Mouse (Mus musculus) C2C12 (cell line): ENCODE measurements around the gene Sfrp5. TPM values are rescaled to one million over a fixed set of nuclear protein-coding genes. Genes with fewer than 3 reads are reported as not detected.

Experiments
- H3K27me3 ChIP-seq: one replicate; pipeline ENCODE4 v1.6.1; 2011; ENCODE audit not compliant: control insufficient read depth, insufficient read depth, insufficient read length
- H3K36me3 ChIP-seq: one replicate; pipeline ENCODE4 v1.6.1; 2011; ENCODE audit not compliant: control insufficient read depth, insufficient read depth
- H3K4me3 ChIP-seq: one replicate; pipeline ENCODE4 v1.5.1; 2011; ENCODE audit warnings: mild to moderate bottlenecking, control low read depth; ENCODE audit not compliant: poor library complexity, insufficient read depth, severe bottlenecking
- H3K79me2 ChIP-seq: one replicate; pipeline ENCODE4 v1.6.1; 2011; ENCODE audit not compliant: control insufficient read depth, insufficient read depth
- H3K79me3 ChIP-seq: one replicate; pipeline ENCODE4 v1.6.1; 2011; ENCODE audit warnings: low read depth, control low read depth
- H3ac ChIP-seq: one replicate; pipeline ENCODE3; 2011; ENCODE audit warnings: low read depth; ENCODE audit not compliant: control insufficient read depth, insufficient read length
- CEBPB ChIP-seq: IDR thresholded peaks from one replicate; pipeline ENCODE4 v1.6.1; 2011; ENCODE audit warnings: low read depth, mild to moderate bottlenecking, control low read depth, moderate library complexity
- CTCF ChIP-seq: IDR thresholded peaks from one replicate; pipeline ENCODE4 v1.5.1; 2011; ENCODE audit not compliant: control insufficient read depth, insufficient read depth, insufficient read length
- FOSL1 ChIP-seq: IDR thresholded peaks from one replicate; pipeline ENCODE4 v1.8.0; 2011; ENCODE audit warnings: mild to moderate bottlenecking, low read length; ENCODE audit not compliant: poor library complexity, insufficient read depth, severe bottlenecking
- MAX ChIP-seq: IDR thresholded peaks from one replicate; pipeline ENCODE4 v1.6.1; 2011; ENCODE audit warnings: mild to moderate bottlenecking, control low read depth
- MYOD1 ChIP-seq: IDR thresholded peaks from one replicate; pipeline ENCODE4 v1.6.1; 2011; ENCODE audit warnings: low read depth; ENCODE audit not compliant: control insufficient read depth, insufficient read length
- MYOG ChIP-seq: IDR thresholded peaks from one replicate; pipeline ENCODE4 v1.6.1; 2011; ENCODE audit not compliant: control insufficient read depth, insufficient read length; ENCODE audit errors: extremely low read depth
- USF1 ChIP-seq: IDR thresholded peaks from one replicate; pipeline ENCODE4 v1.6.1; 2011; ENCODE audit warnings: low read depth, mild to moderate bottlenecking, control low read depth, moderate library complexity
- polyA plus RNA-seq: library from polyadenylated mRNA; unstranded; fragments of >200 nt; fragmentation: generic; extraction: Trizol; gene quantifications from one replicate; pipeline ENCODE4 v1.2.1, GENCODE M21; 2012; ENCODE audit warnings: missing spikeins

Gene Sfrp5
- polyA plus RNA-seq, 1 experiment: not detected

GRCm38 (mm10) chr19:42240881-42241280, 38.8 kb upstream of the Sfrp5 start:
- no peak overlapping the region for H3ac ChIP-seq
- TF ChIP-seq MYOD1 (no peak), CEBPB (no peak), FOSL1 (no peak), MAX (no peak), MYOG (no peak), USF1 (no peak), CTCF (no peak)
- H3K4me3 ChIP-seq: no peak overlapping the region
- H3K36me3 ChIP-seq: no peaks in the 10 kb centered on the region
- H3K79me3 ChIP-seq: no peaks in the 10 kb centered on the region
- peaks cover 35% of the 10 kb centered on the region for H3K27me3 ChIP-seq
- no peaks in the 10 kb centered on the region for H3K79me2 ChIP-seq

DNA sequence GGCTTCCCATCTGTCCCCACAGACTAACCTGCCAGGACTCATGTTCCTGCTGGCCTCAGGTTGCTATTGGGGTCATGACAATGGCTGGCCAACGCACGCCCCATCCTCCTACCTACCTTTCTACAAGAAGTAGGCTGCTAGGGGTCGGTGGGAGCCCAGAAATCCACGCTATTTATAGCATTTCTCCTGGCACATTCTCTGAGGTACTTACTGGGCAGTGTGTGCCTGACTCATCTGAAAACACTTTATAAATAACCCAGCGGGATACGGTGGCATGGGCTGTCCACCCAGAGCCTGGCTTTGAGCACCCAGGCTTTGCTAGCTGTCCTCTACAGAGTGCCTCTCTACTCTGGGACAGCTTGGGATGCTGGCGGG, 36.3 kb upstream of the Sfrp5 start:
- Histone ChIP-seq H3K79me3 (no peaks in the 10 kb centered on the region), H3K27me3 (peaks cover 13% of the 10 kb centered on the region), H3ac (no peak overlapping the region), H3K79me2 (no peaks in the 10 kb centered on the region), H3K4me3 (no peak overlapping the region), H3K36me3 (no peaks in the 10 kb centered on the region)
- TF ChIP-seq MAX: no peak
- TF ChIP-seq CEBPB: no peak
- TF ChIP-seq MYOG: no peak
- no peak for TF ChIP-seq FOSL1
- no peak for TF ChIP-seq USF1
- no peak for TF ChIP-seq MYOD1
- TF ChIP-seq CTCF: no peak

GRCm38 (mm10) chr19:42237602-42238340, 35.7 kb upstream of the Sfrp5 start:
- TF ChIP-seq MYOG (no peak), FOSL1 (no peak), MYOD1 (no peak), CEBPB (no peak), USF1 (no peak)
- Histone ChIP-seq H3K27me3 (peaks cover 12% of the 10 kb centered on the region), H3K79me2 (no peaks in the 10 kb centered on the region), H3ac (no peak overlapping the region), H3K4me3 (no peak overlapping the region), H3K79me3 (no peaks in the 10 kb centered on the region), H3K36me3 (no peaks in the 10 kb centered on the region)

- Histone ChIP-seq H3K27me3 (peaks cover 42% of the 10 kb centered on the region), H3K79me2 (no peaks in the 10 kb centered on the region), H3K36me3 (no peaks in the 10 kb centered on the region), H3ac (no peak overlapping the region), H3K4me3 (no peak overlapping the region), H3K79me3 (no peaks in the 10 kb centered on the region)
- TF ChIP-seq FOSL1 (no peak), CEBPB (no peak), MYOG (no peak), MYOD1 (no peak), CTCF (no peak), MAX (no peak), USF1 (no peak)
Observed at GRCm38 (mm10) chr19:42230986-42231385, 28.9 kb upstream of the Sfrp5 start.

DNA sequence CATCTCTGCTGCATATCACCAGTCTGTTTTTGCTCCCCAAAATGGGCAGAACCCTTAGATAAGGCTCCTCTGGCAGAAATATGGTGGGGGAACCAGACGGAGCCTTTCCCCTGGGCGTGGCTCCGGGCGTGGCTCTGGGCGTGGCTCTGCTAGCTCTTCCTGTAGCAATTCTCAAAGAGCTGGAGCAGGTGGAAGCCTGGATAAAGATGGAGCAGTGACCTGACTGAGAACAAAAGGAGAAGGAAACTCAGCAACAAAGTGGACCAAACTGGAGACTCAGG, 28.2 kb upstream of the Sfrp5 start:
- Histone ChIP-seq H3K27me3 (peaks cover 50% of the 10 kb centered on the region), H3K79me3 (no peaks in the 10 kb centered on the region)
- no peak for TF ChIP-seq MYOG
- TF ChIP-seq CTCF: no peak

GRCm38 (mm10) chr19:42229499-42230287, 27.6 kb upstream of the Sfrp5 start:
- peaks cover 55% of the 10 kb centered on the region for H3K27me3 ChIP-seq
- no peak overlapping the region for H3ac ChIP-seq
- H3K79me3 ChIP-seq: no peaks in the 10 kb centered on the region
- no peaks in the 10 kb centered on the region for H3K36me3 ChIP-seq
- TF ChIP-seq USF1 (no peak), CTCF (no peak), CEBPB (no peak), MAX (no peak), MYOG (no peak), FOSL1 (no peak), MYOD1 (no peak)
- H3K79me2 ChIP-seq: no peaks in the 10 kb centered on the region
- H3K4me3 ChIP-seq: no peak overlapping the region

More for the DNA sequence above, 28.2 kb upstream of the Sfrp5 start:
- H3K36me3 ChIP-seq: no peaks in the 10 kb centered on the region
- H3ac ChIP-seq: no peak overlapping the region
- no peaks in the 10 kb centered on the region for H3K79me2 ChIP-seq
- no peak overlapping the region for H3K4me3 ChIP-seq
